Mouse (Mus musculus): ENCODE data around the gene Epha6.

Gene Epha6

GRCm38 (mm10) chr16:59685135-59685534 lies 920.2 kb downstream of the Epha6 start:
- in situ Hi-C loops (cut with MboI, MseI) = no loop called here

DNA sequence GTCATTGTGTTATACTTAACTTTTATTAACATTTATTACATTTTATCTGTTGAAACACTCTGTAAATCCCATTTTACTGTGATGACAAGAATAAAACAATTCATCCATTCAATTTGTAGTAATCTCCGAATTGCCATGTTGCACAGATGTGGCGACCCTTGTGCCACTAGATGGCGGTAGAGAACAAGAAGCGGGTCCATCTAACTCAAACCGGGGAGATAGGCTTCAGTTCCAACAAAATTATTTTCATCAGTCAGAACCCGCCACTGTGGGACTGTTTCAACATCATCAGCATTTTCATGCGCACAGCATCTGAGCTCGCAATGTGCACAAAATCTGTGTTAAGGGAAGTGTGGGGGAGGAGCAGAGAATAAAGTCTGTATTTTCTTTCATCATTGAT lies 921.9 kb downstream of the Epha6 start:
- in situ Hi-C loops (cut with MboI, MseI) = no loop called here

GRCm38 (mm10) chr16:59682216-59682891 lies 923.0 kb downstream of the Epha6 start:
- in situ Hi-C loops (cut with MboI, MseI) = no loop called here

GRCm38 (mm10) chr16:59666938-59667337 lies 938.4 kb downstream of the Epha6 start:
- in situ Hi-C loops (cut with MboI, MseI) = loop anchor here (5.0 kb wide), 1 partner anchor 700 kb away; no protein-coding TSS in a partner anchor

DNA sequence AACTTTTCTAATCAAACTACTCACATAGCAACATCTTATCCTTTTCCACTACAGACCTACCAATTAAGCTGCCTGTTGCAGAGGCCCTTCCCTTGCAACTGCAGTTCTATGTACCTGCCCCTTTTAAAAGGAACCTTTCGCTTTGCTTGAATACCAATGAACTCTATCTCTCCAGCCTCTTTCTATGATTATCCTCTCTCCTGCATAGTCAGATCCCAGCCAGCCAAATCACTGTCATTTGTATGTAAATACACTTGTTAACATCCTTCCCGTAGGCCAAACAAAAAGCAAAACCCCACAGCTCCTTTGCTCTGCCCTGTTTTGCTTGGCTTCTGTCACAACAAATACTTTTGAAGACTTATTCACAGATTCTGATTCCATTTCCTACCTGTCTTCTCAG lies 961.6 kb downstream of the Epha6 start:
- in situ Hi-C loops (cut with MboI, MseI) = no loop called here

GRCm38 (mm10) chr16:59639985-59640384 lies 965.3 kb downstream of the Epha6 start:
- in situ Hi-C loops (cut with MboI, MseI) = no loop called here

GRCm38 (mm10) chr16:59639102-59639691 lies 966.1 kb downstream of the Epha6 start, which contains the start of gene Arl6:
TSS of gene Arl6 (minus strand) at chr16:59639391.
- in situ Hi-C loops (cut with MboI, MseI) = no loop called here

DNA sequence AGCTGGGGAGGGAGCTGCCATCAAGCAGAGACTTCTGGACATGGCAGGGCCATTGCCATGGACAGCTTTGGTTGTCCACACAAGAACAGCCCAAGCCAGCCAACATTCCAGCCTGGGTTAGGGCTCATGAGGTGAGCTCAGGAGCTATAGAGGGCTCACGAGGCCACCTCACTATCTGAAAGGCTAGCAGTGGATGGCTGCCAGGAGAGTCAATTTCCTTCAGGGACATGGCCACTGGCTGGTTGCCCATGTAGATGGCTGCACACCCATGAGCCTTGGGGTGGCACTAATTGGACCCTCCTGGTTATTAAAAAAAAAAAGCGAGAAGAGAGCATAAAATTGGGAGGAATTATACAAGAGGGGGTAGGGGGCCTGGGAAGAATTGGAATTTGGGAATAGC lies 970.7 kb downstream of the Epha6 start:
- in situ Hi-C loops (cut with MboI, MseI) = no loop called here

DNA sequence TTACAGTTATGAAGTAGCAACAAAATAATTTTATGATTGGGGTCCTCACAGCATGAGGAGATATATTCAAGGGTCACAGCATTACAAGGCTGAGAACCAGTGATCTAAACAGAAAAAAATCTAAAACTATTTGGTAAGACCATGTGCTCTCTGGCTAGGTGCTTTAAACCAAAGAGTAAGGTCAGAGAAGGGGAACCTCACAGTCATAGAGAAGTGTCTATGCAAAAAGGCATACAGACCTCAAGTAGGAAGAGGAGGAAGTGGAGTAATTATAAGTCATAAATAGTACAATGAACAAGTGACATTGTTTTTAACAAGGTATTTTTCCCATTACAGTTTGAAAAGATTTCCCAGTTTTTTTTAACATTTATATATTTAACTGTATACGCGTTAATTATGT lies 983.8 kb downstream of the Epha6 start:
- in situ Hi-C loops (cut with MboI, MseI) = no loop called here

GRCm38 (mm10) chr16:59617167-59617566 lies 988.2 kb downstream of the Epha6 start:
- in situ Hi-C loops (cut with MboI, MseI) = loop anchor here (5.0 kb wide), 2 partner anchors 140 to 200 kb away; no protein-coding TSS in a partner anchor

GRCm38 (mm10) chr16:59615675-59616074 lies 989.7 kb downstream of the Epha6 start:
- in situ Hi-C loops (cut with MboI, MseI) = loop anchor here (5.0 kb wide), 2 partner anchors 138 to 198 kb away; no protein-coding TSS in a partner anchor

DNA sequence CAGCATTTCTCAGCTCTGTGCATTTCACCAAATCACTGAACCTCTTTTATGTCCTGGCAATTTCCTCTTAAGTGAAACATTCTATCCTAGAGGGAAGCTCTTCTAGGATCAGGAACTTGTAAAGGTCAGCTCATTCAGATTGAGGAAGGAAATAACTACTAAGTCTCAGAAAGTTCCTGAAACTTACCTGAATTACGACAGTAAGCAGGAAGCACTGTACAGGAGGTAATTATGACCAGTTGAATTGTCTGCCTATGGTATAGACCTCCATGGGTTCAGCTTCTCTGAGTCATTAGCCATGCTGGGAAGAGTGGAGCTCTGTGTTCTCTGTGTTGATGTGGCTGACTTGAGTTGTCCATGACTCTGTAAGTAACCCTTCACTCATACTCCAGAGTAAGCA lies 994.6 kb downstream of the Epha6 start:
- in situ Hi-C loops (cut with MboI, MseI) = no loop called here

- in situ Hi-C loops (cut with MboI, MseI) = no loop called here
Measured at GRCm38 (mm10) chr16:59604078-59604781, 1001.1 kb downstream of the Epha6 start.
